Mouse (Mus musculus): ENCODE results near the gene Ammecr1.

DNA sequence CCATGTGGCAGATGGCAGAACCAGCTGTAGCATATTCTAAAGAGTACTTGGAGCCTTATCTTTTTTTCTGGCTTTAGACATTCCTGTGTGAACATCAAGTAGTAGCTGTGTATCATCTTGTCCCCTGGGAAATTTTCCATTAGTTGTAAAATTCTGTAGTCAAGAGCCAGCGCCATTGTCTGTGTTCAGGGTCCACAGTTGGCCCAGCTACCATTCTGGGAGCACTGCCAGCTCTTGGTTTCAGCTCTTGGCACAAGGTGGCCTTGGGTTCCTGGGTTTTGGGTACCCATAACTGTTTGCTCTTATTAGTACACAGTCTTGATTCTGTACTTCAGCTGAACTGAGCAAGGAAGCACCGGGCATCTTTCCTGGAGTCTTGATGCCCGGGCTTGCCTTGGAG, 161.9 kb downstream of the Ammecr1 start:
- TF ChIP-seq CTCF (IDR thresholded peaks at IDR 0.05; ENCODE audit: extremely low read depth, insufficient read length, insufficient replicate concordance, low read depth, low read length) (no peak), POLR2A (IDR thresholded peaks at IDR 0.05; ENCODE audit: low read depth, low read length) (no peak)
